Mouse (Mus musculus): ENCODE measurements around the gene Aldh3b3. TPM values are rescaled to one million over a fixed set of nuclear protein-coding genes. Genes with fewer than 3 reads are reported as not detected.

The Aldh3b3 gene
- polyA plus RNA-seq, 1 experiment from 2014 or later = not detected

GRCm38 (mm10) chr19:3923586-3923985 is 34.9 kb upstream of the Aldh3b3 start:
- H3K9me3 ChIP-seq (ENCODE audit: control insufficient read depth, low read length) = no peaks in the 10 kb centered on the region
- WGBS = 64% methylated on average over 13 of the region's 13 CpGs
- DNase-seq (ENCODE audit: low spot score) (no peak), ATAC-seq (replicated peaks; ENCODE audit: low FRiP score) (no peak)
- no peak overlapping the region for H3K4me3 ChIP-seq (ENCODE audit: low read depth, low read length)
- H3K4me1 ChIP-seq (replicated peaks; ENCODE audit: control insufficient read depth, insufficient read depth, low read length) = peaks cover 15% of the 10 kb centered on the region
- no peak overlapping the region for H3K4me2 ChIP-seq
- H3K36me3 ChIP-seq (ENCODE audit: control insufficient read depth, insufficient read depth, low read length) = no peaks in the 10 kb centered on the region
- H3K27me3 ChIP-seq (replicated peaks; ENCODE audit: control insufficient read depth, insufficient read depth, low read length) = no peaks in the 10 kb centered on the region
- H3K27ac ChIP-seq (ENCODE audit: low read depth, low read length) = no peak overlapping the region
- no peak overlapping the region for H3K9ac ChIP-seq (ENCODE audit: low read depth, low read length)

- 85% methylated on average over 8 of the region's 8 CpGs for WGBS
- Histone ChIP-seq H3K9ac (ENCODE audit: low read depth, low read length) (no peak overlapping the region), H3K9me3 (ENCODE audit: control insufficient read depth, low read length) (no peaks in the 10 kb centered on the region), H3K36me3 (ENCODE audit: control insufficient read depth, insufficient read depth, low read length) (no peaks in the 10 kb centered on the region), H3K4me3 (ENCODE audit: low read depth, low read length) (no peak overlapping the region), H3K4me2 (no peak overlapping the region), H3K27me3 (replicated peaks; ENCODE audit: control insufficient read depth, insufficient read depth, low read length) (no peaks in the 10 kb centered on the region), H3K4me1 (replicated peaks; ENCODE audit: control insufficient read depth, insufficient read depth, low read length) (peaks cover 18% of the 10 kb centered on the region), H3K27ac (ENCODE audit: low read depth, low read length) (no peak overlapping the region)
- DNase-seq (ENCODE audit: low spot score) (no peak), ATAC-seq (replicated peaks; ENCODE audit: low FRiP score) (no peak)
Observed at GRCm38 (mm10) chr19:3924190-3924589, 34.3 kb upstream of the Aldh3b3 start.

GRCm38 (mm10) chr19:3924868-3925267 is 33.6 kb upstream of the Aldh3b3 start:
- WGBS = 81% methylated on average over 7 of the region's 7 CpGs
- no peak for ATAC-seq (replicated peaks; ENCODE audit: low FRiP score)

GRCm38 (mm10) chr19:3925859-3926258 is 32.6 kb upstream of the Aldh3b3 start:
- H3K9me3 ChIP-seq (ENCODE audit: control insufficient read depth, low read length) = no peaks in the 10 kb centered on the region
- H3K27ac ChIP-seq (ENCODE audit: low read depth, low read length) = no peak overlapping the region
- no peaks in the 10 kb centered on the region for H3K27me3 ChIP-seq (replicated peaks; ENCODE audit: control insufficient read depth, insufficient read depth, low read length)
- ATAC-seq (replicated peaks; ENCODE audit: low FRiP score) (no peak), DNase-seq (ENCODE audit: low spot score) (no peak)
- no peak overlapping the region for H3K4me2 ChIP-seq
- H3K9ac ChIP-seq (ENCODE audit: low read depth, low read length) = no peak overlapping the region
- no peak overlapping the region for H3K4me3 ChIP-seq (ENCODE audit: low read depth, low read length)
- peaks cover 22% of the 10 kb centered on the region for H3K4me1 ChIP-seq (replicated peaks; ENCODE audit: control insufficient read depth, insufficient read depth, low read length)
- WGBS = 83% methylated on average over 6 of the region's 6 CpGs
- no peaks in the 10 kb centered on the region for H3K36me3 ChIP-seq (ENCODE audit: control insufficient read depth, insufficient read depth, low read length)

More at GRCm38 (mm10) chr19:3924868-3925267, 33.6 kb upstream of the Aldh3b3 start:
- H3K36me3 ChIP-seq (ENCODE audit: control insufficient read depth, insufficient read depth, low read length) = no peaks in the 10 kb centered on the region
- no peak overlapping the region for H3K27ac ChIP-seq (ENCODE audit: low read depth, low read length)
- H3K27me3 ChIP-seq (replicated peaks; ENCODE audit: control insufficient read depth, insufficient read depth, low read length) = no peaks in the 10 kb centered on the region
- H3K4me3 ChIP-seq (ENCODE audit: low read depth, low read length) = no peak overlapping the region
- no peaks in the 10 kb centered on the region for H3K9me3 ChIP-seq (ENCODE audit: control insufficient read depth, low read length)
- H3K4me2 ChIP-seq = no peak overlapping the region
- no peak overlapping the region for H3K9ac ChIP-seq (ENCODE audit: low read depth, low read length)
- H3K4me1 ChIP-seq (replicated peaks; ENCODE audit: control insufficient read depth, insufficient read depth, low read length) = peaks cover 19% of the 10 kb centered on the region
- no peak for DNase-seq (ENCODE audit: low spot score)

GRCm38 (mm10) chr19:3926279-3926678 is 32.2 kb upstream of the Aldh3b3 start:
- DNase-seq (ENCODE audit: low spot score) (no peak), ATAC-seq (replicated peaks; ENCODE audit: low FRiP score) (no peak)
- Histone ChIP-seq H3K9me3 (ENCODE audit: control insufficient read depth, low read length) (no peaks in the 10 kb centered on the region), H3K4me3 (ENCODE audit: low read depth, low read length) (no peak overlapping the region), H3K4me1 (replicated peaks; ENCODE audit: control insufficient read depth, insufficient read depth, low read length) (peaks cover 22% of the 10 kb centered on the region), H3K9ac (ENCODE audit: low read depth, low read length) (no peak overlapping the region), H3K27me3 (replicated peaks; ENCODE audit: control insufficient read depth, insufficient read depth, low read length) (no peaks in the 10 kb centered on the region), H3K36me3 (ENCODE audit: control insufficient read depth, insufficient read depth, low read length) (no peaks in the 10 kb centered on the region), H3K27ac (ENCODE audit: low read depth, low read length) (no peak overlapping the region), H3K4me2 (no peak overlapping the region)
- 60% methylated on average over 3 of the region's 3 CpGs for WGBS

GRCm38 (mm10) chr19:3926685-3927084 is 31.8 kb upstream of the Aldh3b3 start:
- DNase-seq (ENCODE audit: low spot score) (no peak), ATAC-seq (replicated peaks; ENCODE audit: low FRiP score) (no peak)
- H3K27me3 ChIP-seq (replicated peaks; ENCODE audit: control insufficient read depth, insufficient read depth, low read length) = no peaks in the 10 kb centered on the region
- no peaks in the 10 kb centered on the region for H3K9me3 ChIP-seq (ENCODE audit: control insufficient read depth, low read length)
- 74% methylated on average over 6 of the region's 6 CpGs for WGBS
- H3K4me1 ChIP-seq (replicated peaks; ENCODE audit: control insufficient read depth, insufficient read depth, low read length) = peaks cover 22% of the 10 kb centered on the region
- H3K36me3 ChIP-seq (ENCODE audit: control insufficient read depth, insufficient read depth, low read length) = no peaks in the 10 kb centered on the region
- H3K9ac ChIP-seq (ENCODE audit: low read depth, low read length) = no peak overlapping the region
- no peak overlapping the region for H3K4me2 ChIP-seq
- H3K4me3 ChIP-seq (ENCODE audit: low read depth, low read length) = no peak overlapping the region
- no peak overlapping the region for H3K27ac ChIP-seq (ENCODE audit: low read depth, low read length)

GRCm38 (mm10) chr19:3927989-3928388 is 30.5 kb upstream of the Aldh3b3 start:
- DNase-seq (ENCODE audit: low spot score) (no peak), ATAC-seq (replicated peaks; ENCODE audit: low FRiP score) (no peak)
- H3K4me3 ChIP-seq (ENCODE audit: low read depth, low read length) = no peak overlapping the region
- H3K9ac ChIP-seq (ENCODE audit: low read depth, low read length) = no peak overlapping the region
- no peaks in the 10 kb centered on the region for H3K9me3 ChIP-seq (ENCODE audit: control insufficient read depth, low read length)
- no peak overlapping the region for H3K27ac ChIP-seq (ENCODE audit: low read depth, low read length)
- no peaks in the 10 kb centered on the region for H3K36me3 ChIP-seq (ENCODE audit: control insufficient read depth, insufficient read depth, low read length)
- H3K27me3 ChIP-seq (replicated peaks; ENCODE audit: control insufficient read depth, insufficient read depth, low read length) = no peaks in the 10 kb centered on the region
- H3K4me1 ChIP-seq (replicated peaks; ENCODE audit: control insufficient read depth, insufficient read depth, low read length) = peaks cover 19% of the 10 kb centered on the region
- 78% methylated on average over 4 of the region's 4 CpGs for WGBS
- H3K4me2 ChIP-seq = no peak overlapping the region

GRCm38 (mm10) chr19:3928779-3929178 is 29.7 kb upstream of the Aldh3b3 start:
- no peaks in the 10 kb centered on the region for H3K9me3 ChIP-seq (ENCODE audit: control insufficient read depth, low read length)
- H3K27ac ChIP-seq (ENCODE audit: low read depth, low read length) = peak overlapping the region; percentile 64; the same call in 1 of the 2 replicates
- H3K4me2 ChIP-seq = no peak overlapping the region
- 71% methylated on average over 4 of the region's 4 CpGs for WGBS
- no peaks in the 10 kb centered on the region for H3K27me3 ChIP-seq (replicated peaks; ENCODE audit: control insufficient read depth, insufficient read depth, low read length)
- H3K36me3 ChIP-seq (ENCODE audit: control insufficient read depth, insufficient read depth, low read length) = no peaks in the 10 kb centered on the region
- no peak overlapping the region for H3K9ac ChIP-seq (ENCODE audit: low read depth, low read length)
- ATAC-seq (replicated peaks; ENCODE audit: low FRiP score) (no peak), DNase-seq (ENCODE audit: low spot score) (no peak)
- H3K4me1 ChIP-seq (replicated peaks; ENCODE audit: control insufficient read depth, insufficient read depth, low read length) = peaks cover 17% of the 10 kb centered on the region
- H3K4me3 ChIP-seq (ENCODE audit: low read depth, low read length) = no peak overlapping the region

GRCm38 (mm10) chr19:3929211-3929941 is 29.1 kb upstream of the Aldh3b3 start, which contains the start of gene Aldh3b1:
Gene Aldh3b1, minus strand, starts transcription at chr19:3929808.
- H3K4me3 ChIP-seq (ENCODE audit: low read depth, low read length) = no peak within 1 kb of the TSS
- H3K4me2 ChIP-seq = 0 out of 2 replicates have a peak within 1 kb of the TSS, but pooled peaks have one; percentile 6
- no peaks in the 10 kb centered on the region for H3K9me3 ChIP-seq (ENCODE audit: control insufficient read depth, low read length)
- no peak within 1 kb of the TSS for H3K9ac ChIP-seq (ENCODE audit: low read depth, low read length)
- peaks cover 12% of the 10 kb centered on the region for H3K4me1 ChIP-seq (replicated peaks; ENCODE audit: control insufficient read depth, insufficient read depth, low read length)
- H3K27ac ChIP-seq (ENCODE audit: low read depth, low read length) = peak within 1 kb of the TSS; percentile 64
- H3K36me3 ChIP-seq (ENCODE audit: control insufficient read depth, insufficient read depth, low read length) = no peaks in the 10 kb centered on the region
- no peak; the same call in 1 of the 2 replicates for ATAC-seq (replicated peaks; ENCODE audit: low FRiP score)
- H3K27me3 ChIP-seq (replicated peaks; ENCODE audit: control insufficient read depth, insufficient read depth, low read length) = no peaks in the 10 kb centered on the region
- DNase-seq (ENCODE audit: low spot score) = no peak
- whole genome bisulfite sequencing = 40% methylated on average over 12 of the region's 12 CpGs

Measured in liver, embryonic 11.5 days (tissue).